12 mouse cellular contexts compared by ENCODE assay signal in the genomic region with DNA sequence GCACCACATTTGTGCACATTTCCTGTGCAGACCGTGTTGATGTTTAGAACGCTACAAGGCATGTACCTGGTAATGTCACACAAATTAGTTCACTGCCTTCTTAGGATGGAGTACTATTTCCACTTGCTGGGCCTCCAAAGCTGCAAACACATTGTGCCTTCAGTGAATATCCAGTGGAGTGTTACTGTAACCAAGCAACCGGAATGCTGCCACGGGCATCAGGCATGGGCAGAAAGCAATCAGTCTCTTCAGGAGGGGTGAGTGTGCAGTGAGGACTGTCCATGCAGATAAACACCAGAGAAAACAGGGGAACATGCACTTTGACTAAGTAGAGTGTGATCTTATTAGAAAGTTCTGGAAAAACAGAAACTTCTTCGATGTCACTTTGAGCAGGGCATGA.
DNase-seq lines count a peak whose midpoint lies in the region; ATAC-seq lines count a peak whose summit lies in the region.
"Had no signal": no experiment of that assay in that cellular context is flagged by ENCODE, and none has a peak within 500 bp of the region (broad histone marks: within the 10 kb centered on the region; RNA-seq: fewer than 3 reads in every experiment).

No protein-coding gene starts in this region.

- H3K9me3 ChIP-seq in hindbrain, embryonic 11.5 days (ENCODE audit: control insufficient read depth, low read length) = no peaks in the 10 kb centered on the region
- no peaks in the 10 kb centered on the region for H3K9me3 ChIP-seq in neural tube, embryonic 14.5 days (ENCODE audit: control insufficient read depth, low read length)
- H3K9me3 ChIP-seq in heart, embryonic 10.5 days = no peaks in the 10 kb centered on the region
- H3K9me3 ChIP-seq: limb, embryonic 12.5 days had no signal

- H3K4me1 ChIP-seq in hindbrain, embryonic 11.5 days (replicated peaks; ENCODE audit: control insufficient read depth, insufficient read depth, low read length) = no peaks in the 10 kb centered on the region
- peaks cover 5% of the 10 kb centered on the region; the same call in 1 of the 2 replicates for H3K4me1 ChIP-seq in neural tube, embryonic 14.5 days (ENCODE audit: control insufficient read depth, insufficient read depth, low read length)
- H3K4me1 ChIP-seq in heart, embryonic 10.5 days = no peaks in the 10 kb centered on the region
- H3K4me1 ChIP-seq: limb, embryonic 12.5 days had no signal

- ATAC-seq in hindbrain, embryonic 11.5 days (ENCODE audit: low FRiP score) = peak; percentile 94
- ATAC-seq in neural tube, embryonic 14.5 days (ENCODE audit: low read depth) = peak; percentile 96
- no peak; the same call in 1 of the 2 replicates for ATAC-seq in frontal cortex, adult (ENCODE audit: low TSS enrichment)

- DNase-seq in kidney, adult 11 months = peak; percentile 6
- DNase-seq in kidney, adult 18-20 months = no peak
- peak; percentile 53 for DNase-seq in hindbrain, embryonic 11.5 days (ENCODE audit: low spot score)
- peak; percentile 8 to 36 for DNase-seq in kidney, postnatal 25 days
- DNase-seq in gastrocnemius, adult 18-20 months (ENCODE audit: low spot score) = no peak
- no peak for DNase-seq in heart, embryonic 10.5 days (ENCODE audit: low spot score)
- DNase-seq: adrenal gland, postnatal 25 days; B cell, adult 2 months; lung, postnatal 10 days had no signal

- H3K4me3 ChIP-seq in hindbrain, embryonic 11.5 days (ENCODE audit: low read depth, low read length) = no peak overlapping the region
- H3K4me3 ChIP-seq in neural tube, embryonic 14.5 days (ENCODE audit: low read depth, low read length) = no peak overlapping the region
- H3K4me3 ChIP-seq in heart, embryonic 10.5 days = no peak overlapping the region
- H3K4me3 ChIP-seq: limb, embryonic 12.5 days had no signal

- no peak overlapping the region for H3K4me2 ChIP-seq in hindbrain, embryonic 11.5 days (replicated peaks; ENCODE audit: low read depth, low read length)
- no peak overlapping the region for H3K4me2 ChIP-seq in neural tube, embryonic 14.5 days (ENCODE audit: low read depth, low read length)
- H3K4me2 ChIP-seq: limb, embryonic 12.5 days had no signal

- 52% methylated on average over 5 of the region's 5 CpGs for WGBS in hindbrain, embryonic 11.5 days
- 32% methylated on average over 5 of the region's 5 CpGs for WGBS in neural tube, embryonic 14.5 days
- WGBS in heart, embryonic 10.5 days = 68% methylated on average over 5 of the region's 5 CpGs

- H3K36me3 ChIP-seq in hindbrain, embryonic 11.5 days (ENCODE audit: control insufficient read depth, insufficient read depth, low read length) = no peaks in the 10 kb centered on the region
- H3K36me3 ChIP-seq in neural tube, embryonic 14.5 days (ENCODE audit: control insufficient read depth, insufficient read depth, low read length) = no peaks in the 10 kb centered on the region
- no peaks in the 10 kb centered on the region for H3K36me3 ChIP-seq in heart, embryonic 10.5 days
- H3K36me3 ChIP-seq: limb, embryonic 12.5 days had no signal

- no peak overlapping the region for H3K9ac ChIP-seq in hindbrain, embryonic 11.5 days (ENCODE audit: low read depth, low read length)
- no peak overlapping the region for H3K9ac ChIP-seq in neural tube, embryonic 14.5 days (replicated peaks; ENCODE audit: low read depth, low read length)
- H3K9ac ChIP-seq: limb, embryonic 12.5 days had no signal

- H3K27me3 ChIP-seq in hindbrain, embryonic 11.5 days (ENCODE audit: control insufficient read depth, insufficient read depth, low read length) = no peaks in the 10 kb centered on the region
- no peaks in the 10 kb centered on the region for H3K27me3 ChIP-seq in neural tube, embryonic 14.5 days (ENCODE audit: control insufficient read depth, insufficient read depth, low read length)
- no peaks in the 10 kb centered on the region for H3K27me3 ChIP-seq in heart, embryonic 10.5 days (ENCODE audit: insufficient read depth, poor library complexity, severe bottlenecking)
- H3K27me3 ChIP-seq: limb, embryonic 12.5 days had no signal

- H3K27ac ChIP-seq in hindbrain, embryonic 11.5 days (ENCODE audit: low read depth, low read length) = no peak overlapping the region
- H3K27ac ChIP-seq in neural tube, embryonic 14.5 days (ENCODE audit: low read depth, low read length) = peak overlapping the region; percentile 10; the same call in 1 of the 2 replicates
- H3K27ac ChIP-seq in heart, embryonic 10.5 days = no peak overlapping the region
- H3K27ac ChIP-seq: limb, embryonic 12.5 days had no signal

Comparison
In these comparisons a context has a peak if more than half of its experiments do, and no peak if none do; other contexts are left out.
1. DNase-seq: peak in kidney, adult 11 months (single experiment), hindbrain, embryonic 11.5 days (single experiment) and kidney, postnatal 25 days (2 of 2); none in kidney, adult 18-20 months (single experiment), gastrocnemius, adult 18-20 months (single experiment) and heart, embryonic 10.5 days (single experiment).